Mouse (Mus musculus): ENCODE measurements around the gene Gm20850.
"Not testable (repeated sequence)": the region's sequence is repeated elsewhere in the genome, so short reads cannot be mapped to it uniquely, and the experiment has no call there.

Gm20850 gene

GRCm38 (mm10) chrY:75715022-75715421 is at the start of gene Gm20850:
Gene Gm20850, plus strand, starts transcription at chrY:75715322.
- DNase-seq: not testable (repeated sequence)
